Comparison of ENCODE assay signal across 22 mouse cellular contexts in the genomic region with DNA sequence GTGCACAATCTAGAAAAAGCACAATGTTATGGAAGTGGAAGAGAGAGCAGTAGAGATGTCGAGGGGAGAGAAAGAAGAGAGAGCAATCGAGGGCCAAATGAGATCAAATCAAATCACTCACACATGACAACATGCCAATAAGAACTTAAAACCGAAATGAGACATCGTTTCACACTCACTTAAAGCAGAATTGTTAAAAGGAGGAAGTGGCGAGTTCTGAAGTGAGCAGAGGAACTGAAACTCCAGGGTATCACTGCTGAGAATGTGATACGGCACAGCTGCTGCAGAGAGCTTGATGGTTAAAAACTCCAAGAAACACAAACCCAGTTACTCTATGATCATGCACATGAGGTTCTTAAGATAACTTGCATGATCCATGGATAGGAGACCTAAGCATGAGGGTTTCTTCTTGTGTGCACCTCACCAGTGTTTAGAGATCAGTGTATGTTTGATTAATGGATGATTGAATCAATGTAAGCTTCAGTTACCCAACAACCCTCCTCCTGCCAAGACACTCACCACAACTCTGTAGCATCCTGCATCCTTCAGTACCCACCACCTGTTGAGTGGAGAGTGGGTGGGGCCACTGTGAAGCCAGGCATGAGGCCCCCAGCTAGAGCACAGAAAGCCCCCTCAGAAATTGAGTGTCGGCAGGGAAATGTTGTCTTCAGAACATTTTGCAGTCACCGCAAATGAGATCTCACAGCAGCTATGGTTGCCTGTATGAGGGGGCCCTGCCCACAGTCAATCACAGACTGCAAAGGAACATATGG. TPM values are rescaled to one million over a fixed set of nuclear protein-coding genes. Genes with fewer than 3 reads are reported as not detected.
DNase-seq lines count a peak whose midpoint lies in the region; ATAC-seq lines count a peak whose summit lies in the region.
"Had no signal": no experiment of that assay in that cellular context is flagged by ENCODE, and none has a peak within 500 bp of the region (broad histone marks: within the 10 kb centered on the region; RNA-seq: fewer than 3 reads in every experiment).

No protein-coding gene starts in this region.

- WGBS in macrophage (ENCODE audit: missing documents), result 22% methylated on average over 8 of the region's 8 CpGs

- DNase-seq in CD4-positive, CD25-positive, alpha-beta regulatory T cell, adult 2 months (ENCODE audit: low read depth, low spot score), result peak; percentile 10
- peak; percentile 31 for DNase-seq in lung, postnatal 25 days (ENCODE audit: low spot score)
- DNase-seq in lung, postnatal 4 days, result no peak
- peak; percentile 79 to 81 for DNase-seq in spleen, postnatal 36 days (ENCODE audit: low spot score in 2 of 2)
- no peak for DNase-seq in kidney, adult 11 months
- no peak for DNase-seq in kidney, postnatal 36 days
- DNase-seq: adrenal gland, postnatal 36 days; cerebellum, adult 18-20 months; gastrocnemius, postnatal 10 days; kidney, adult 2 months; thymus, postnatal 36 days had no signal

- H3K79me2 ChIP-seq in macrophage (ENCODE audit: inconsistent target), result no peaks in the 10 kb centered on the region

- H3K36me3 ChIP-seq in macrophage (ENCODE audit: inconsistent target), result no peaks in the 10 kb centered on the region
- H3K36me3 ChIP-seq: embryonic facial prominence, embryonic 15.5 days; forebrain, embryonic 15.5 days; G1E; heart, embryonic 15.5 days had no signal

- peak overlapping the region; percentile 43 for H3K27ac ChIP-seq in macrophage
- H3K27ac ChIP-seq: embryonic facial prominence, embryonic 15.5 days; forebrain, embryonic 15.5 days; heart, embryonic 15.5 days; hindbrain, embryonic 14.5 days had no signal

- no peak for ATAC-seq in CD4-positive, CD25-positive, alpha-beta regulatory T cell, adult 4 months
- ATAC-seq: forebrain, embryonic 15.5 days had no signal

- H3K4me3 ChIP-seq in macrophage (ENCODE audit: inconsistent target), result no peak overlapping the region
- H3K4me3 ChIP-seq: embryonic facial prominence, embryonic 15.5 days; forebrain, embryonic 15.5 days; heart, embryonic 15.5 days had no signal

RNA-seq across cellular contexts. Expression of a gene that starts 15.5 kb away (rescaled TPM):
- polyA plus RNA-seq in CD4-positive, CD25-positive, alpha-beta regulatory T cell, adult 4 months (2017; shearing (Covaris generic)), result 1 to 10 TPM in 1 of 2 experiments, not detected in 1; 2.5 TPM
- 1 to 10 TPM in 6 of 26 experiments, under 1 TPM in 12, not detected in 8; 0.23 to 3.6 (median 0.62) TPM for total RNA-seq in macrophage (2018; cell fraction: chromatin; rRNA removed)
- under 1 TPM in 21 of 26 experiments, not detected in 5; 0.05 to 0.46 (median 0.14) TPM for total RNA-seq in macrophage (2018; cell fraction: cytosol; rRNA removed)
- total RNA-seq in macrophage (2018; cell fraction: nucleus; rRNA removed), result 1 to 10 TPM in 13 of 26 experiments, under 1 TPM in 12, not detected in 1; 0.24 to 3.3 (median 1.2) TPM
- polyA plus RNA-seq in macrophage (2018), result 0.11 TPM in 1 of 3 replicates, not detected in the others
- polyA plus RNA-seq: forebrain, embryonic 15.5 days; G1E; hindbrain, embryonic 14.5 days; neural tube, embryonic 14.5 days had no signal

RNA-seq across cellular contexts. Expression of a gene that starts 34.9 kb away (rescaled TPM):
- not detected for polyA plus RNA-seq in CD4-positive, CD25-positive, alpha-beta regulatory T cell, adult 4 months (2017; shearing (Covaris generic))
- total RNA-seq in macrophage (2018; cell fraction: chromatin; rRNA removed), result not detected
- total RNA-seq in macrophage (2018; cell fraction: cytosol; rRNA removed), result not detected
- total RNA-seq in macrophage (2018; cell fraction: nucleus; rRNA removed), result not detected
- polyA plus RNA-seq in macrophage (2018), result not detected in 3 replicates
- total RNA-seq: adrenal gland, postnatal 36 days; G1E; gastrocnemius, postnatal 10 days had no signal
- polyA plus RNA-seq: embryonic facial prominence, embryonic 15.5 days; forebrain, embryonic 15.5 days; G1E; heart, embryonic 15.5 days; hindbrain, embryonic 14.5 days; kidney, adult 2 months; large intestine, adult 2 months; limb, embryonic 14.5 days; neural tube, embryonic 14.5 days; stomach, embryonic 16.5 days had no signal

RNA-seq across cellular contexts. Expression of a gene that starts 41.4 kb away (rescaled TPM):
- not detected for polyA plus RNA-seq in CD4-positive, CD25-positive, alpha-beta regulatory T cell, adult 4 months (2017; shearing (Covaris generic))
- total RNA-seq in macrophage (2018; cell fraction: chromatin; rRNA removed), result under 1 TPM in 2 of 26 experiments, not detected in 24; 0.33 TPM
- under 1 TPM; 0.03 to 0.56 (median 0.23) TPM for total RNA-seq in macrophage (2018; cell fraction: cytosol; rRNA removed)
- total RNA-seq in macrophage (2018; cell fraction: nucleus; rRNA removed), result under 1 TPM in 16 of 26 experiments, not detected in 10; 0.17 to 0.89 (median 0.40) TPM
- polyA plus RNA-seq in macrophage (2018), result 0.35 to 0.52 TPM (median 0.43 TPM) in 3 replicates
- total RNA-seq: gastrocnemius, postnatal 10 days had no signal

RNA-seq across cellular contexts. Expression of a gene that starts 44.3 kb away (rescaled TPM):
- polyA plus RNA-seq in CD4-positive, CD25-positive, alpha-beta regulatory T cell, adult 4 months (2017; shearing (Covaris generic)), result 100 to 1,000 TPM; 106 to 121 TPM
- total RNA-seq in macrophage (2018; cell fraction: chromatin; rRNA removed), result not detected
- under 1 TPM in 2 of 26 experiments, not detected in 24; 0.23 to 0.29 TPM for total RNA-seq in macrophage (2018; cell fraction: cytosol; rRNA removed)
- not detected for total RNA-seq in macrophage (2018; cell fraction: nucleus; rRNA removed)
- polyA plus RNA-seq in macrophage (2018), result 0.26 TPM in 1 of 3 replicates, not detected in the others
- total RNA-seq: G1E; gastrocnemius, postnatal 10 days had no signal
- polyA plus RNA-seq: forebrain, embryonic 15.5 days; G1E; hindbrain, embryonic 14.5 days; neural tube, embryonic 14.5 days had no signal

RNA-seq across cellular contexts. Expression of a gene that starts 48.0 kb away (rescaled TPM):
- polyA plus RNA-seq in CD4-positive, CD25-positive, alpha-beta regulatory T cell, adult 4 months (2017; shearing (Covaris generic)), result not detected
- not detected for total RNA-seq in macrophage (2018; cell fraction: chromatin; rRNA removed)
- not detected for total RNA-seq in macrophage (2018; cell fraction: cytosol; rRNA removed)
- total RNA-seq in macrophage (2018; cell fraction: nucleus; rRNA removed), result not detected
- not detected in 3 replicates for polyA plus RNA-seq in macrophage (2018)
- total RNA-seq: adrenal gland, postnatal 36 days; G1E; gastrocnemius, postnatal 10 days had no signal
- polyA plus RNA-seq: embryonic facial prominence, embryonic 15.5 days; forebrain, embryonic 15.5 days; G1E; heart, embryonic 15.5 days; hindbrain, embryonic 14.5 days; kidney, adult 2 months; large intestine, adult 2 months; limb, embryonic 14.5 days; neural tube, embryonic 14.5 days; stomach, embryonic 16.5 days had no signal

Comparison
In these comparisons a context has a peak if more than half of its experiments do, and no peak if none do; other contexts are left out.
1. DNase-seq: peak in CD4-positive, CD25-positive, alpha-beta regulatory T cell, adult 2 months (single experiment), lung, postnatal 25 days (single experiment) and spleen, postnatal 36 days (2 of 2); none in lung, postnatal 4 days (0 of 2), kidney, adult 11 months (single experiment) and kidney, postnatal 36 days (0 of 2).